Mouse (Mus musculus) liver, embryonic 14.5 days (tissue): ENCODE results near the gene Gse1.

Experiments
- CTCF ChIP-seq: IDR thresholded peaks from 2 replicates; pipeline ENCODE4 v1.5.1; 2016; ENCODE audit warnings: antibody characterized with exemption, low read depth, control low read depth
- EP300 ChIP-seq: IDR thresholded peaks from 2 replicates; pipeline ENCODE4 v1.6.1; 2016; ENCODE audit warnings: antibody characterized with exemption, low read depth

- TF ChIP-seq CTCF (no peak), EP300 (no peak)
Observed at GRCm38 (mm10) chr8:120575801-120576200, 347.5 kb downstream of the Gse1 start.
